Mouse (Mus musculus) neutrophil, adult 5-6 weeks (primary cell): ENCODE results near the gene Cyb561a3. TPM values are rescaled to one million over a fixed set of nuclear protein-coding genes. Genes with fewer than 3 reads are reported as not detected.

Experiments
- ATAC-seq: fragments of 151-379, 151-347 bp; 2 replicates; pipeline ENCODE4 v1.8.0; 2017; ENCODE audit warnings: mild to moderate bottlenecking, moderate TSS enrichment; ENCODE audit not compliant: insufficient number of reproducible peaks, poor library complexity, low FRiP score, severe bottlenecking; ENCODE audit errors: extremely low read depth
- total RNA-seq: library from RNA; stranded (forward); fragments of 200-1000 nt; gene quantifications from 2 replicates; pipeline ENCODE4 v1.2.3, GENCODE M21; 2017

The Cyb561a3 gene
- total RNA-seq, 1 experiment from 2014 or later: 133 TPM

DNA sequence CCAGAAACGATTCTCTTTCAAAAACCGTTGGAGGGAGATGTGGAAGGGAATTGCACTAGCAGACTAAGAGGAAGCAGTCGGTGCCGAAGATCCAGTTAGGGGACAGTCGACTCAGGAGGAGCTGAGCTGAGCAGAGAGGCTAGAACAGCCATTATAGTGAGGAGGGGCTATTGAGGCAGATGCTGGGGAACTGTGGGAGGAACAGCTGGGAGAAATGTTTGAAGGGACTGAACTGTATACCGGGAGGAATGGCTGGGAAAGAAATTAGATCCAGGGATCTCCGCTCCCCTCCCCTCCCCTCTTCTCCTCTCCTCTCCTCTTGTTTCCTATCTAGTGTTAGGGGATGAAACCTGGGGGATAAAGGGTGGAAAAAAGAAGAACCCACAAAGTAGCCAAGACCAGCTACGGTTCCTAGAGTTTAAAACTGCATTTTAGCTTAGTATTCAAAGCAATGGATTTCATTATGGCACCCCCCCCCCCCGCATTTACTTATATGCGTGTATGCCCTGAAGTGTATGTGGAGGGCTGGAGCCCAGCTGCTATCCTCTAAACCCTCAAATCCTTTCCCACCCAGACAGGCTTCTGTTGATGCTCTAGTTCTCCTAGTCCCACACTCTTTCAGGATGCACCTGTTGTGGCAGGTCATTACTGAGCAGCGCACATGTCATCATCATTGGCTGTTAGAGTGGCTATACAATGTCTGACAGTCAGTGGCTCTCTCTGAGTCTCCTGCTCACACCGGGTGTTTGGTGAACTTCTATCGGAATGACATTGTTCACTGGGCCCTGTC lies 63.8 kb downstream of the Cyb561a3 start:
- no peak for ATAC-seq

Other genes with a start within 250 kb of the Cyb561a3 start
- gene Syt7, start 188.1 kb upstream of the Cyb561a3 start, total RNA-seq: not detected in 2 replicates
- 0.47 TPM in 1 of 2 replicates, not detected in the other for gene Lrrc10b, start 119.7 kb upstream of the Cyb561a3 start, total RNA-seq
- 2.0 and 2.8 TPM in 2 replicates for gene Ppp1r32, start 94.2 kb upstream of the Cyb561a3 start, total RNA-seq
- 101 and 126 TPM in 2 replicates for gene Cpsf7, start 51.9 kb upstream of the Cyb561a3 start, total RNA-seq
- gene Sdhaf2, start 51.0 kb upstream of the Cyb561a3 start, total RNA-seq: 66.2 and 77.1 TPM in 2 replicates
- 8.7 and 9.3 TPM in 2 replicates for gene Tmem216, start 20.9 kb upstream of the Cyb561a3 start, total RNA-seq
- 4.9 and 5.4 TPM in 2 replicates for gene Tmem138, start 190 bp downstream of the Cyb561a3 start, total RNA-seq
- gene Ddb1, start 28.2 kb downstream of the Cyb561a3 start, total RNA-seq: 201 TPM in 2 replicates
- 4.7 and 7.0 TPM in 2 replicates for gene Tkfc, start 28.5 kb downstream of the Cyb561a3 start, total RNA-seq
- gene Vwce, start 57.0 kb downstream of the Cyb561a3 start, total RNA-seq: not detected in 2 replicates
- gene Pga5, start 100.9 kb downstream of the Cyb561a3 start, total RNA-seq: not detected in 2 replicates
- 21.0 and 25.6 TPM in 2 replicates for gene Vps37c, start 111.6 kb downstream of the Cyb561a3 start, total RNA-seq
- 16.7 and 18.7 TPM in 2 replicates for gene Cd5, start 161.8 kb downstream of the Cyb561a3 start, total RNA-seq